Mouse (Mus musculus) c-Kit-positive CD71-negative TER-119-negative erythroid progenitor cells, embryonic 14.5 days (primary cell): ENCODE results near the gene Tmem30a.

Experiments
- DNase-seq: peaks from one replicate; pipeline ENCODE4 v3.0.0-alpha.2; 2013; ENCODE audit warnings: low read depth

Tmem30a gene

GRCm38 (mm10) chr9:79795076-79795475 is 1.8 kb upstream of the Tmem30a start:
- DNase-seq = no peak

DNA sequence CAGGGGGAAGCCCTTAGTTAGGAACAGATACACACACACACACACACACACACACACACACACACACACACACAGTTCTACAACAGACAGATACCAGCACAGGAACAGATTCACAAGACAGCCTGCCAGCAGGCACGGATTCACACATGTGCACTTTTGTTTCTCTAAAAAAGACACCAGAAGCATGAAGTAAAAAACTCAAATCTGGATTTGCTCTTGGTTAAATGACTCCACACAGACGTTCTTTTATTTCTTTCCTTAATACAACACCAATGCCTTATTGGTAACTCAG is 7.6 kb downstream of the Tmem30a start:
- no peak for DNase-seq

DNA sequence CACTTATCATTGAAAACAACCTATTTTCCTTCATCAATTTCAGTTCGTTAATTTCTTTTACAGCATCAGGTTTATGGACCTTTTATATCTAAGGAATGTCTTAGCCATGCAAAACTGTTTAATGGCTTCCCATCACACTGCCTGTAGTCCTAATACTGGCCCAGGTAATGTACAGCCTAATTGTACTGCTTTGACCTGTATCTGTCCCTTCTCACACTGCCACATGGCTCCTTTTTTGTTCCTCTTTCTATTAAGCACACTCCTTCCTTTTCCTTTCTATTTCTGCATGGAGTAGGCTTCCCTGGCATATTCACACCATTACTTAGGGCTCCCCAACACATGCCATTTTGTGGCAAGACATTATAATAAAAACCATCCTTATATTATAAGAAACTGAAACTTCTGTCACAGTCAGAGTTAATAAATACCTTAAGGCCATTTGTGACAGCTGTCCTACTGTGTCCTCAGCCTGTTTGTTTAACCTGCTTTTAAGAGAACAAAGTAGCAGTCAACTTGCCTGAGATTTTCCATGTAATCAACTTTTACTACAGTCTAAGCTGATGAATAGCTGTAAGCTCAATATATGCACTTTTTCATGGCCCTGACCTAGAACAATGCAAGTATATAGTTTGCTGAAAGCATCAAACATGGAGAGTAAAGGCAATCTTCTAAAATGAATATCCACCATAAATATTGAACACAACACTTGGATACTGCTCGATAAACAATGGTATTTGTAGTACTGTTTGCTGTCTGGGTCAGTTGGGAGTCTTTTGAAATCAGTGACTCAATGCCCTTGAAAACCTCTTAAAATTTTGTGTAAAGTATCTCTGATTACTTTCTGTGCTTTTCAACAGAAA is 8.1 kb downstream of the Tmem30a start:
- DNase-seq = no peak

DNA sequence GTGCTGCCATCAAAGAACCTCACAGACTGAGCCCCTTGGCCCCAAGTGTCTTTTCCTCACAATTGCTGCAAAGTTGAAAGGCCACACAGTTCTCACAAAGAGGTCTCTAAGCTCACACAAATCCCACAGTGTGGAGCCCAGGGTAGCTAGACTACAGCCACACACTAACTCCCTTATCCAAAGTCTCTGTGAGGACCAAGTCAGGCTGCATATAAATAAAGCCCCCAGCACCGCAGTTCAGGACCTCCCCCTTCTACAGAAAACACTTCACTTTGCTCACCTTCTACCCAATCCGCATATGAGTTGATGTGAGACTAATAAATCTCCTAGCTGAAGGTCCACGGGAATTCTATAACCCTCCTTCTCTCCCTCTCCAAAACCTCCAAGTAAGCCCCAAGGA is 8.9 kb downstream of the Tmem30a start:
- DNase-seq = no peak

GRCm38 (mm10) chr9:79779354-79779753 is 14.0 kb downstream of the Tmem30a start:
- no peak for DNase-seq

DNA sequence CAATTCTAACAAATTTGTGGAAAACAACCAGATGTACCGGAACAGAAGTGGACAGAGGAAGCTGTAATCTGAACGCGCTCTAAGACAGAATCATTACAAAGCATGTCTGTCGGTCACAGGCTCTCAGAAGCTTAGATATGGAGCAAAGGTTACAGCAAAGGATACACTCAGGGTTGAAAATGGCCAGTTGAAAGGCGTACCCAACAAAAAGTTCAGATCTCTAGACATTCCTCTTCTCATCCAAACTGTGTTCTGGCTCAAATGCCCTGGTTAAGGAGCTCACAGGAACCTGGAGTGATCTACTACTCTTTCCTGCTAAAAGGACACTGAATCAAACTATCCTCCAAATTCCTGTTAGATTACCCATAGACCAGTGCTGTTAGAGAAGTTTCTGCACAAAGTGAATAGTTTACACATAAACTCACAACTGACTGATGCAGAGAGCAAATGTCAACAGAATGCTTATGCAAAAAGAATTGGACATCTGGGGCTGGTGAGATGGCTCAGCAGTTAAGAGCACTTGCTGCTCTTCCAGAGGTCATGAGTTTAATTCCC is 26.2 kb downstream of the Tmem30a start:
- no peak for DNase-seq

DNA sequence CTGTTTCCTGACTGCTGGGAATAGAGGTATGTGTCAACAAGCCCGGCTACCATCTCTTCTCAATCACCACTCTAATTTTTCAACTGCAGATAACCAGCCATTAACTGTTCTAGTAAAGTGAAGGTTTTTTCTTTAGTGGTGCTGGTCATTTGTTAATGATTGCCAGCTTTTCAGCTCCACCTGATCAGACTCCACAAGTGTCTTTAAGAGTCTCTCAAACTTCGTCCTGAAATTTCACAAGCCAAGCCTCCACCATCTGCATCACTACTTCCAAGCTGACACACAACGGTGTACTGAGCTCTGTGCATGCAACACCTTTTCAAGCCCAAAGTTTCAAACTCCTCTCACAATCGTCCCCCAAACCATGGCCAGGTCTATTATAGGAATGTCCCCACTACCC is 28.0 kb downstream of the Tmem30a start:
- DNase-seq = no peak

DNA sequence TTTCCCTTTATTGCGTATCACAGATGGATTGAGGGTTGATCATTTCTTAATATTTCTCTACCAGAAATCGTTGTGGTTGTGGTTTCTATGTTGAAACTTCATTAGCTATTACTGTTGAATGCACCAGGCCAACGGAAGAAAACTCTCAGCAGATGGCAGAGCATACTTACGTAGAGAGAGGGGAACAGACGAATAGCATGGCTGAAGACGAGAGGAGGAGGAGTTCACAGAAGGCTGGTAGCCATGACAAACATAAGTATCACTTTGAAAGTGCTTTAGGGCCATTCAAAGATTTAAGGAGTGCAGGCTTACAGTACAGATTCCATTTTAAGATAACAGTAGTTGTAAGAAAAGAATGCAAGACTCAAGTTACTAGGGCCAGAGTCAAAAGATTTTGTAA is 30.8 kb downstream of the Tmem30a start:
- DNase-seq = no peak

GRCm38 (mm10) chr9:79760076-79760475 is 33.2 kb downstream of the Tmem30a start:
- no peak for DNase-seq

- peak; percentile 93 for DNase-seq
Observed at GRCm38 (mm10) chr9:79759385-79760005, 33.8 kb downstream of the Tmem30a start, which contains the start of gene Cox7a2. Gene Cox7a2 (minus strand): TSS chr9:79759878.

DNA sequence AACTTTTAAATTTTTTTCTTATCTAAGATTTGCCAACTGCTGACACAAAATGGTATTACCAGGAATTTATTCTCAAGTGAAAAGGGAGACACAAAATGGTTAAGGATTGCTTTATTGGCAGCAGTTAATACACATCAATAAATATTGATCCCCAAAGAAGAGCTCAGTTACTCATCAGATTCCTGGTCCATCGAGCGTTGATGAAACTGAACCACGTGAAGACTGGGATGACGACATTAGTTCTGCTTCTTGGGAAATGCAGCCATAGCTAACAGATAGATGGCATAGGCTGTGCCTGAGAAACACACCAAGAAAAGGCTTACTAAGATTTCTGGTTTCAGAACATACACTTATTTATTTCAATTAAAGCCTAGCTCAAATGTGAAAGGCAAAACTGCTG is 38.0 kb downstream of the Tmem30a start:
- no peak for DNase-seq

- DNase-seq = no peak
Observed at GRCm38 (mm10) chr9:79751846-79752245, 41.5 kb downstream of the Tmem30a start.

GRCm38 (mm10) chr9:79750709-79751108 is 42.6 kb downstream of the Tmem30a start:
- no peak for DNase-seq

DNA sequence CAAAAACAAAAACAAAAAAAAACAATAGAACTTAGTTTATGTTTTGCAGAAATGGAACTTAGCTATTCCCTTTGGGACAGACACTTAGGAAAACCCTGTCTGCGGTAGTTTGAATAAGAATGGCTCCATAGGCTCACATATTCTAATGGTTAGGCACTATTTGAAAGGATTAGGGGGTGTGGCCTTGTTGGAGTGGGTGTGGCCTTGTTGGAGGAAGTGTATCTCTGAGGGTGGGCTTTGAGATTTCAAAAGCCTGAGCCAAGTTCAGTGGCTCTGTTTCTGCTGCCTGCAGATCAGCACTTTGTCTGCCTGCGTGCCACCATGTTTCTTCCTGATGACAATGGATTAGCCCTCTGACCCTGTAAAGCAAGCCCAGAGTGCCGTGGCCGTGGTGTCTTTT is 48.3 kb downstream of the Tmem30a start:
- DNase-seq = no peak

GRCm38 (mm10) chr9:79735608-79736007 is 57.7 kb downstream of the Tmem30a start:
- no peak for DNase-seq

- no peak for DNase-seq
Observed at GRCm38 (mm10) chr9:79730301-79730700, 63.0 kb downstream of the Tmem30a start.

GRCm38 (mm10) chr9:79723090-79723489 is 70.2 kb downstream of the Tmem30a start:
- no peak for DNase-seq

DNA sequence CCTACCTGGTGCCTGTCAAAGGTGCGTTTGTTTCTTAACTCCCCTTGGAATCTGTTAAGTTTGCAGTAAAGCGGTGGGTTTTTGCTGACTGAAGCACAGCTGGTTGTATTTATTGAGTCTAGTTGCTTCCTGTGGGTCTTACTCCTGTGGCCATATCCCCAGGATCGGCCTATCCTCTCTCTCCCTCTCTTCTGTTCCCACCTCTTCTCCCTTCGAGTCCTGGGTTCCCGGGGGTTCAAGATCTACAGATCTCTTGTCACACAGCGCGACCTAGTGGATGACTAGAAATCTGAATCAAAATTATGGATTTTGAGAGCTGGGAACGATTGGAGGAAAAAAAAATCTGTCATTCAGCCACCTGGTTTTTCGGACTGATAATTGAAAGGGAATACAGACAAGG is 72.3 kb downstream of the Tmem30a start:
- DNase-seq = no peak

- no peak for DNase-seq
Observed at GRCm38 (mm10) chr9:79720143-79720542, 73.2 kb downstream of the Tmem30a start.

DNA sequence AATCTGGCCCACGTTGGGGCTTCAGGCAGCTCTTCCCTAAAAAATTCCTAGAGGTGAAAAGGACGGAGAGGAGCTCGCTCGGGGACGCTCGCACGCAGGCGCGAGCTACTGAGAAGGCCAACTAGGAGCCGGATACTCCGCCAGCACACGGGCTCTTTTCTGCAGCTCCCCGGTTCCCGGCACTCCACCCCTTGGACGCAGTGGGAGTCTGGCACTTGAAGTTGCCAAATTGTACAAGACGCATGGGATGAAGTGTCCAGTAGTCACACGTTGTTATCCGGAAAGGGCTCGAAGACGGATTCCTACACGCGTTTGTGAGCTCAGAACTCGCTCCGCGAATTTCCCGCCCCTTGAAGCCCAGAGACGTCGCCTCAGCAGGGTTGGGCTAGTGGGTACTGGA is 73.9 kb downstream of the Tmem30a start:
- no peak for DNase-seq
